Comparison of ENCODE assay signal across 12 mouse cellular contexts in genomic region chr14:61836231-61836630, GRCm38 (mm10).
A peak's percentile ranks its signal among the peaks of the same experiment; 100 is the strongest.
DNase-seq lines count a peak whose midpoint lies in the region; ATAC-seq lines count a peak whose summit lies in the region.
"Had no signal": no experiment of that assay in that cellular context is flagged by ENCODE, and none has a peak within 500 bp of the region (broad histone marks: within the 10 kb centered on the region; RNA-seq: fewer than 3 reads in every experiment).

No protein-coding gene starts in this region.

- no peak for DNase-seq in lung, postnatal 25 days (ENCODE audit: low spot score)
- DNase-seq in embryo, embryonic 10.5 days (ENCODE audit: low spot score): peak; percentile 38
- DNase-seq in limb, embryonic 10.5 days (ENCODE audit: low spot score): peak; percentile 48
- peak; percentile 47 for DNase-seq in splenic B cell, adult 2 months (ENCODE audit: low read depth, low spot score)
- DNase-seq in testis, postnatal 10 days (ENCODE audit: low spot score): no peak
- DNase-seq: gastrocnemius, postnatal 14 days had no signal

- H3K4me3 ChIP-seq in lung, embryonic 16.5 days (ENCODE audit: low read length): no peak overlapping the region
- no peak overlapping the region for H3K4me3 ChIP-seq in limb, embryonic 10.5 days
- H3K4me3 ChIP-seq: forebrain, embryonic 12.5 days; layer of hippocampus, adult 2 months; midbrain, embryonic 10.5 days had no signal

- peaks cover 26% of the 10 kb centered on the region for H3K4me1 ChIP-seq in lung, embryonic 16.5 days (replicated peaks; ENCODE audit: control insufficient read depth, insufficient read depth, low read length)
- peaks cover 31% of the 10 kb centered on the region for H3K4me1 ChIP-seq in limb, embryonic 10.5 days
- H3K4me1 ChIP-seq: forebrain, embryonic 12.5 days; midbrain, embryonic 10.5 days had no signal

- no peaks in the 10 kb centered on the region for H3K27me3 ChIP-seq in lung, embryonic 16.5 days (ENCODE audit: control insufficient read depth, insufficient read depth, low read depth, low read length)
- H3K27me3 ChIP-seq in limb, embryonic 10.5 days (ENCODE audit: low read depth, poor library complexity, severe bottlenecking): no peaks in the 10 kb centered on the region
- H3K27me3 ChIP-seq in splenic B cell, adult 2 months (ENCODE audit: control insufficient read depth, insufficient read depth, low read length, poor library complexity, severe bottlenecking): no peaks in the 10 kb centered on the region
- H3K27me3 ChIP-seq: forebrain, embryonic 12.5 days had no signal

- 43% methylated on average over 6 of the region's 6 CpGs for WGBS in lung, embryonic 16.5 days
- 72% methylated on average over 6 of the region's 6 CpGs for WGBS in limb, embryonic 10.5 days

- H3K36me3 ChIP-seq in lung, embryonic 16.5 days (ENCODE audit: control insufficient read depth, insufficient read depth, low read length): no peaks in the 10 kb centered on the region
- H3K36me3 ChIP-seq in limb, embryonic 10.5 days: no peaks in the 10 kb centered on the region
- no peaks in the 10 kb centered on the region for H3K36me3 ChIP-seq in splenic B cell, adult 2 months (ENCODE audit: control insufficient read depth, insufficient read depth, low read length, poor library complexity, severe bottlenecking)
- H3K36me3 ChIP-seq: forebrain, embryonic 12.5 days; midbrain, embryonic 10.5 days had no signal

- ATAC-seq in lung, embryonic 16.5 days (ENCODE audit: low read depth): no peak
- no peak for ATAC-seq in inflammation-experienced regulatory T-cells, adult 6 months

- peak overlapping the region; percentile 52 for H3K27ac ChIP-seq in lung, embryonic 16.5 days (ENCODE audit: low read length)
- H3K27ac ChIP-seq in limb, embryonic 10.5 days: peak overlapping the region; percentile 73; the same call in 1 of the 2 replicates
- H3K27ac ChIP-seq: forebrain, embryonic 12.5 days; layer of hippocampus, adult 2 months; midbrain, embryonic 10.5 days had no signal

- H3K9me3 ChIP-seq in lung, embryonic 16.5 days (ENCODE audit: control insufficient read depth, low read length): 0 out of 2 replicates have a peak, but pooled peaks cover 2% of the 10 kb centered on the region
- H3K9me3 ChIP-seq in limb, embryonic 10.5 days (replicated peaks): no peaks in the 10 kb centered on the region
- H3K9me3 ChIP-seq: forebrain, embryonic 12.5 days; midbrain, embryonic 10.5 days had no signal

- no peak overlapping the region for H3K9ac ChIP-seq in lung, embryonic 16.5 days (ENCODE audit: low read length)
- H3K9ac ChIP-seq: forebrain, embryonic 12.5 days had no signal

- no peak overlapping the region for H3K4me2 ChIP-seq in lung, embryonic 16.5 days (ENCODE audit: low read depth, low read length)
- H3K4me2 ChIP-seq: forebrain, embryonic 12.5 days; liver, embryonic 11.5 days had no signal

Comparison
In these comparisons a context has a peak if more than half of its experiments do, and no peak if none do; other contexts are left out.
1. DNase-seq: peak in embryo, embryonic 10.5 days (single experiment), limb, embryonic 10.5 days (single experiment) and splenic B cell, adult 2 months (single experiment); none in lung, postnatal 25 days (single experiment) and testis, postnatal 10 days (single experiment).